Mouse (Mus musculus) left cerebral cortex, postnatal 4 days (tissue): ENCODE results near the gene Nfkbil1. TPM values are rescaled to one million over a fixed set of nuclear protein-coding genes. Genes with fewer than 3 reads are reported as not detected.

Source experiments
- DNase-seq: peaks from one replicate; pipeline ENCODE4 v3.0.0-alpha.2; 2022
- intact Hi-C: fragments of 180-260 bp; cut with DNase I; formaldehyde crosslinking; loops from one replicate; pipeline ENCODE4 v1.15.1; 2025
- microRNA-seq: library from miRNA; unstranded; fragments of <30 nt; microRNA quantifications from one replicate; pipeline ENCODE4 v1.2.0, GENCODE M21; 2022
- total RNA-seq, 2 experiments: library from RNA; stranded (reverse); gene quantifications; 2 replicates each; pipeline ENCODE4 v1.2.3; 2021

Gene Nfkbil1
- total RNA-seq, 2 experiments from 2014 or later: 14.7 to 14.8 TPM

- intact Hi-C loops: no loop called here
- no peak for DNase-seq
These were observed 47.5 kb downstream of the Nfkbil1 start, which contains the start of gene Lst1 for GRCm38 (mm10) chr17:35187959-35188610. Gene Lst1 (minus strand): TSS chr17:35188439.

DNA sequence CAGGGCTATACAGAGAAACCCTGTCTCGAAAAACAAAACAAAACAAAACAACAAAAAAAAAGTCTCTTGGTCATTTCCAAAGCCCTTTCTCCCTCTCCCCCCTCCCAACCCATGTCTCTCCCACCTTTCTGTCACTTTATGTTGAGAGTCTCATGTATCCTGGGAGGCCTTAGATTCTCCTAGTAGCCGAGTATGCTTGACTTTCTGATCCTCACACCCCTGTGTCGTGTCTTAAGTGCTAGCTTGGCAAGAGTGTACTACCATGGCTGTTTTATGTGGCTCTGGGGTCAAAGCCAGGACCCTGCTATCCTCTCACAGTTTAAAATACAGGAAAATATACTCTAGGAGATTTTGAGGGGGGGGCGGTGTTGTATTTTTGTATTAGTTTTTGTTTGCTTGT, 48.2 kb downstream of the Nfkbil1 start:
- intact Hi-C loops: no loop called here
- DNase-seq: no peak

GRCm38 (mm10) chr17:35186681-35187080, 48.9 kb downstream of the Nfkbil1 start:
- DNase-seq: peak; percentile 14
- intact Hi-C loops: no loop called here

DNA sequence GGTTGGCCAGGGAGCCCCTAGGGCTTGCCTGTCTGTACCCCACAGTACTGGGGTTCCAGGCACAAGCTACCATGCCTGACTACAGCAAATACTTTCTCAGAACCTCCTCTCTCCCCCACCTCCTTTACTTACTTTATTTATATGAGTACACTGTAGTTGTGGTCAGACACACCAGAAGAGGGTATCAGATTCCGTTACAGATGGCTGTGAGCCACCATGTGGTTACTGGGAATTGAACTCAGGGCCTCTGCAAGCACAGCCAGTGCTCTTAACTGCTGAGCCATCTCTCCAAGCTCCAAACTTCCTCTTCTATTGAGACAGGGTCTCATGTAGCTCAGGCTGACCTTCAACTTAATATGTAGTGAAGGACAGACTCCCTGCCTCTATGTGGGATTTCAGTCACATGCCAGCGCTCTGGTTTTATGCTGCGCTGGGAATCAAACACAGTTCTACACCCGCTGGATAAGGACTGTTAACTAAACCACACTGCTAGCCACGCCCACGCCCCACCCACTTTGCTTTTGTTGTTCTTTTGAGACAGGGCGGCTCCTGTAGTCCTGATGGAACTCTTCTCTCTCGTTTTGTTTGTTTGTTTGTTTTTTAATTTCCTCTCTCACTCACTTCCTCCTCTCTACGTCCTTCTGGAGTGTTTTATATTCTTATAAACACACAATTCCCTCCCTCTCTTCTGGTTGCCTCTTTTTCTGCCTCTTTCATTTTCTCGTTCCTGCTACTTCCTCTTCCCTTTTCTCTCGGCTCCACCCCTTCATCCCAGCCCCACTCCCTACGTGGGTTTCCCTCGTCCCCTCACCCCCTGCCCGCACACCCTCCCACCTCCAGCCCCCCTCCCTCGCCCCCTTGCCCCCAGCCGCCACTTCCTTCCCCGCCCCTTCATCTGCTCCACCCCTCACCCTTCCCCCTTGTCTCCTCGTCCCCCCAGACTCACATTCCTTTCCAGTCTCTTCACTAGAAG, 49.7 kb downstream of the Nfkbil1 start:
- intact Hi-C loops: no loop called here
- DNase-seq: peak; percentile 46

GRCm38 (mm10) chr17:35180093-35180492, 55.5 kb downstream of the Nfkbil1 start:
- no peak for DNase-seq
- intact Hi-C loops: no loop called here

DNA sequence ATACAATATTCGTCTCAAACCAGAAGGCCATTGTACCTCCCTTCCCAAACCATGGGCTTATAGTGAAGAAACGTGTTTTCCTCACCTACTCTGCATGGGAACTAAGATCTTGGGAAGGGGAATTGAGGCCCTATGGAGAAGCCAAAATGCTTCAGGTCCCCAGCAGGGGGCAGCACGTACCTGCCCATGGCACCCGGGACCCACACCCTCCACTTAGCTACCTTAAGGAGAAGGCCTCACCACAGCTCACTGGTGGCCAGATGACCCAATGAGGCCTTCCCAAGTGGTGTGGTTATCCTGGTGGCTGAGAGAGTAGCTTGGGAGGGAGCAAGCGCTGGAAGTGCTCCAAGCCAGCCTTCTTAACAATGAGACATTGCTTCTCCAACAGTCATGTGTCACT, 57.1 kb downstream of the Nfkbil1 start:
- peak; percentile 66 for DNase-seq
- intact Hi-C loops: no loop called here

DNA sequence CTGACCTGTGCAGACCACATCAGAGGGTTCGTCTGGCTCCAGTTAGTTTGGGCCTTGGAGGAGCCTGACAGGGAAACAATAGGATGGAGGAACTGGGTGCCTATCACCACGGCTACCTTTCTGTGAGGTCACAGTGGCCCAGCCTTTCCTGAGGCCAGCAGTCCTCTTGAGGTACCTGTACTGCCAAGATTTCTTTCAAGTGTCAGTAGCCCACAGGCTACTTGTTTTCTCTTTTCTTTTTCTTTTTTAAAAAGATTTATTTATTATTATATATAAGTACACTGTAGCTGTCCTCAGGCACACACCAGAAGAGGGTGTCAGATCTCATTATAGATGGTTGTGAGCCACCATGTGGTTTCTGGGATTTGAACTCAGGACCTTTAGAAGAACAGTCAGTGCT, 59.6 kb downstream of the Nfkbil1 start, which contains the start of gene Aif1:
Gene Aif1, minus strand, starts transcription at position 101 of the 400 bp plus-strand sequence.
- no peak for DNase-seq
- intact Hi-C loops: no loop called here

- intact Hi-C loops: no loop called here
- no peak for DNase-seq
These were observed 60.2 kb downstream of the Nfkbil1 start for GRCm38 (mm10) chr17:35175382-35175781.

DNA sequence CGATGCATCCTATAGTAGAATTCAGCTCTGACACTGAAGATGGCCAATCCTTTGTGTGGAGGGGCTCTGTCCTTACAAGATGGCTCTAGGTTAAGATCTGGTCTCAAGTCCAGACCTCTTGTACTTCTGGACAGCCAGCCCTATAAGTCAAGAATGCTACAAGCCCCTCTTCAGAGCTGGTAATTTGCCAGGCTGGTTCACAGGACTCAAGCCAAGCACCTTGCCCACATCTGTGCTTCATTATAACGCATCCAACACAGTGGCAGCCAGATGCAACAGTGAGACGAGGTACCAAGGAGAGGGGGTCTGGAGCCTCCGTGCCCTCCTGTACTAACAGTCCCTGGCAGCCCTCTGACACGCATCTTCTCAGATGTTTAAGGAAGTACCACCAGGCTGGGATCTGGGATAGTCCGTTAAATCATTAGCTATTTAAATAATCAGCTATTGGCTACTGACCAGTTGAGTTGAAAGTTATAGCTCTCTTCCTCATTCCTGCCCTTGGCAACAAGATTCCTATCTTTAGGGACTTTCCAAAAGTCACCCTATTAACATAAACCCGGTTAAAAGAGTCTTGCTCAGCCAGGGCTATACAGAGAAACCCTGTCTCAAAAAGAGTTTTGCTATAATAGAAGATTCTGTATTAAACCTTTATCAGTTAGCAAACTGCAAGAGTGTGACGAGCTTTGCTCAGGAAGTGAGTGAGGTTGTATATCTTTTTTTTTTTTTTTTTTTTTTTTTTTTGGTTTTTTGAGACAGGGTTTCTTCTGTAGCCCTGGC, 61.2 kb downstream of the Nfkbil1 start:
- DNase-seq: no peak
- intact Hi-C loops: no loop called here

GRCm38 (mm10) chr17:35173329-35173728, 62.3 kb downstream of the Nfkbil1 start:
- no peak for DNase-seq
- intact Hi-C loops: no loop called here

GRCm38 (mm10) chr17:35172445-35173234, 63.0 kb downstream of the Nfkbil1 start:
- intact Hi-C loops: no loop called here
- DNase-seq: no peak

Small RNA genes lying within 50 kb of the gene (microRNA-seq; reads per million reads assigned to microRNA genes)
- not detected for gene Mir6973a
- not detected for gene Mir6974
- 1.2 reads per million for gene Mir6975
- 1.5 reads per million for gene Mir8094

Other genes with a start within 250 kb of the Nfkbil1 start
- 10 to 100 TPM; 91.0 to 94.3 TPM for gene Vars, start 234.8 kb downstream of the Nfkbil1 start, total RNA-seq
- gene Vwa7, start 219.2 kb downstream of the Nfkbil1 start, total RNA-seq: under 1 TPM; 0.12 to 0.16 TPM
- gene Sapcd1, start 207.8 kb downstream of the Nfkbil1 start, total RNA-seq: under 1 TPM; 0.98 to 0.99 TPM
- gene Msh5, start 189.0 kb downstream of the Nfkbil1 start, total RNA-seq: 1 to 10 TPM; 2.0 to 3.2 TPM
- 10 to 100 TPM; 20.2 to 20.3 TPM for gene Clic1, start 185.8 kb downstream of the Nfkbil1 start, total RNA-seq
- 100 to 1,000 TPM; 101 to 115 TPM for gene Ddah2, start 176.8 kb downstream of the Nfkbil1 start, total RNA-seq
- gene Ly6g6c, start 170.4 kb downstream of the Nfkbil1 start, total RNA-seq: not detected
- not detected for gene Mpig6b, start 169.6 kb downstream of the Nfkbil1 start, total RNA-seq
- gene Ly6g6e, start 158.9 kb downstream of the Nfkbil1 start, total RNA-seq: 1 to 10 TPM; 2.8 to 3.4 TPM
- not detected for gene Ly6g6d, start 157.7 kb downstream of the Nfkbil1 start, total RNA-seq
- gene Ly6g6f, start 150.2 kb downstream of the Nfkbil1 start, total RNA-seq: not detected
- gene Abhd16a, start 146.5 kb downstream of the Nfkbil1 start, total RNA-seq: 10 to 100 TPM; 66.7 to 73.6 TPM
- not detected for gene Ly6g5c, start 127.5 kb downstream of the Nfkbil1 start, total RNA-seq
- 1 to 10 TPM in 1 of 2 experiments, under 1 TPM in 1; 0.81 to 2.3 TPM for gene Ly6g5b, start 120.4 kb downstream of the Nfkbil1 start, total RNA-seq
- 10 to 100 TPM; 10.7 to 12.1 TPM for gene Gpank1, start 114.3 kb downstream of the Nfkbil1 start, total RNA-seq
- 100 to 1,000 TPM; 210 to 214 TPM for gene Csnk2b, start 113.7 kb downstream of the Nfkbil1 start, total RNA-seq
- gene D17H6S53E, start 109.4 kb downstream of the Nfkbil1 start, total RNA-seq: 10 to 100 TPM; 19.8 to 20.1 TPM
- gene Apom, start 103.7 kb downstream of the Nfkbil1 start, total RNA-seq: under 1 TPM in 1 of 2 experiments, not detected in 1; 0.52 TPM
- 100 to 1,000 TPM; 395 to 410 TPM for gene Bag6, start 100.6 kb downstream of the Nfkbil1 start, total RNA-seq
- gene Prrc2a, start 70.9 kb downstream of the Nfkbil1 start, total RNA-seq: 100 to 1,000 TPM; 311 to 315 TPM
- 1 to 10 TPM; 2.5 to 3.6 TPM for gene Aif1, start 59.7 kb downstream of the Nfkbil1 start, total RNA-seq
- gene Lst1, start 47.4 kb downstream of the Nfkbil1 start, total RNA-seq: 10 to 100 TPM; 12.3 to 17.6 TPM
- gene Ltb, start 41.4 kb downstream of the Nfkbil1 start, total RNA-seq: under 1 TPM; 0.77 to 0.88 TPM
- gene Tnf, start 33.8 kb downstream of the Nfkbil1 start, total RNA-seq: under 1 TPM in 1 of 2 experiments, not detected in 1; 0.52 TPM
- 1 to 10 TPM in 1 of 2 experiments, under 1 TPM in 1; 0.82 to 1.0 TPM for gene Lta, start 30.4 kb downstream of the Nfkbil1 start, total RNA-seq
- gene Gm16181, start 15.0 kb downstream of the Nfkbil1 start, total RNA-seq: not detected
- 100 to 1,000 TPM; 122 to 142 TPM for gene Atp6v1g2, start 2.1 kb downstream of the Nfkbil1 start, total RNA-seq
- gene Ddx39b, start 6.0 kb upstream of the Nfkbil1 start, total RNA-seq: 100 to 1,000 TPM; 324 to 337 TPM
- gene H2-D1, start 26.9 kb upstream of the Nfkbil1 start, total RNA-seq: 10 to 100 TPM; 19.1 to 22.8 TPM
- gene H2-Q1, start 84.6 kb upstream of the Nfkbil1 start, total RNA-seq: under 1 TPM; 0.28 to 0.32 TPM
- 1 to 10 TPM in 1 of 2 experiments, under 1 TPM in 1; 0.48 to 2.2 TPM for gene H2-Q2, start 106.5 kb upstream of the Nfkbil1 start, total RNA-seq
- gene H2-Q4, start 143.8 kb upstream of the Nfkbil1 start, total RNA-seq: 1 to 10 TPM; 1.6 TPM
- gene H2-Q6, start 189.1 kb upstream of the Nfkbil1 start, total RNA-seq: under 1 TPM; 0.18 to 0.36 TPM
- under 1 TPM; 0.36 to 0.66 TPM for gene H2-Q7, start 203.4 kb upstream of the Nfkbil1 start, total RNA-seq
- gene H2-Q10, start 234.3 kb upstream of the Nfkbil1 start, total RNA-seq: under 1 TPM; 0.16 to 0.20 TPM